Mouse (Mus musculus) kidney, adult 2 months (tissue): ENCODE data around the gene Tcfl5.

Experiments used
- CTCF ChIP-seq: fragments of 200-500 bp; conservative IDR thresholded peaks from 2 replicates; pipeline ENCODE4 v1.5.1; 2011; ENCODE audit warnings: low read depth, mild to moderate bottlenecking, control low read depth, low read length, moderate library complexity, mixed read lengths; ENCODE audit not compliant: insufficient read depth, insufficient read length
- POLR2A ChIP-seq: fragments of 200-500 bp; IDR thresholded peaks from one replicate; pipeline ENCODE4 v1.6.1; 2011; ENCODE audit warnings: low read depth, low read length, control low read depth

- no peak for TF ChIP-seq POLR2A
- no peak for TF ChIP-seq CTCF
These were observed 18.0 kb upstream of the Tcfl5 start for GRCm38 (mm10) chr2:180660521-180660920.
